Mouse (Mus musculus) CD8-positive naive resting alpha-beta T cell, adult 2 months (primary cell): ENCODE measurements around the gene Trp63.

ENCODE experiments used
- DNase-seq, 2 experiments: peaks; one replicate each; pipeline ENCODE4 v3.0.0; 2022; ENCODE audit warnings: low read depth in 2 of 2, low spot score in 2 of 2

Gene Trp63

DNA sequence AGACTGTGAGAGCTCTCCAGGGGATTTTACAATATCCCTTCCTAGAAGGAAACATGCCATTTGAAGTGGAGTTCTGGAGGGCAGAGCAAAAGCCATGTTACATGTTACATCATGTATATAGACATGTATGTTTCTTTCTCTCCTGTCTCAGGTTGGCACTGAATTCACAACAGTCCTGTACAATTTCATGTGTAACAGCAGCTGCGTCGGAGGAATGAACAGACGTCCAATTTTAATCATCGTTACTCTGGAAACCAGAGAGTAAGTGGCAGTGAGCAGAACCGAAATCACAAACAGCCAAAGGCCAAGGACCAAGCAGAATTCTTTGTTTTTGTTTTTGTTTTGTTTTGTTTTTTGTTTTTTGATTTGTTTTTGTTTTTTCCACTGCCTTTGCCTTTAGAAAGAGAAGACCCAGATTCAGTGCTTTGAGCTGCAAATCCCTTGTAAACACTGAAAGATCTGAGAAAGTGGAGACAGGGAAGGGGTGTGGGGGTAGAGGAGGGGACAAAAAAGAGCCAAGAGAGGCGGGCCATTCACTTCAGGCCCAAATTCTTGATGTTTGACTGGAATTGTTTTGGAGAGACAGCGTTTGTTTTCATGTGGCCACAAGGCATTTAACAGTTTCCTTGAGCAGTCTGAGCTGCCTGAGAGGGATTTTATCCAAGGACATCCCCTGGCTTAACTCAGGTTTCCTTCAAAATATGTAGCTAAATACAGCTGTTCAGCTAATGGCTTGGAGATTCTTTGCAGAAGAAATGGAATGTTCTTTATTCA lies 181.7 kb downstream of the Trp63 start:
- DNase-seq = no peak

DNA sequence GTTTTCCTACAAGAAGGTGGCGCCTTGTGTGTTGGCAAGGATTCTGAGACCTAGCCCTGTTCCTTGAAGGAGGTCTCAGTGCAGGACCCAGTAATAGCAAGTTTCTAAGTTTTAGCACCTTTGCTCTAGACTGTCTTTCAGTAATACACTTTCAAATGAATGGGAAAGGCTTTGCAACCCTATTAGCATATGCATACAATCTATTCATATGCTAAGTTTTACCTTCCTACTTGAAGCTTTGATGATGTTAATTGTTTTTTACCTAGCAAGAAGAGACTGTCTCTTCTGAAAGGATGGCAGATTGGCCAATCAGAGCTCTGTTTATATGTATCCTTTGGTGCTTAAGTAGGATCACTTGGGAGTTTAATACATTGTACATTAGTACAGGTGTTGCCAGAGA lies 187.9 kb downstream of the Trp63 start:
- no peak for DNase-seq

DNA sequence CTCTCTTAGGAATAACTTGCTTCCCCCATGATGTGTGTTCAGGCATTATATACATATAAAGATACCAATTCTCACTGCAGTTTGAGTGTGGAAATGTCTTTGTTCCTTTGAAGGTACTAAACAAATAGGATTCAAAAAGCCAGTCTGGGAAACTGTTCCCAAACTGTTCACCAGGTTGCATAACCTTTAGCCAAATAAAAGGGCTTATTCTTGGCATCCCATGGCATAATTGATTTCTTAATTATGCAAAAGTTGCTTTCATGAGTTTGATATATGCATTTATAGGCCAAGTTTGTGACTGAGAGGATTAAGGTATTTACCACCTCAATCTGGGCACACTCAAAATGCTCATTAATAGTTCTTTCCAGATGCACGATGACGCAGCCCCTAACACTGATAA lies 192.1 kb downstream of the Trp63 start:
- no peak for DNase-seq

DNA sequence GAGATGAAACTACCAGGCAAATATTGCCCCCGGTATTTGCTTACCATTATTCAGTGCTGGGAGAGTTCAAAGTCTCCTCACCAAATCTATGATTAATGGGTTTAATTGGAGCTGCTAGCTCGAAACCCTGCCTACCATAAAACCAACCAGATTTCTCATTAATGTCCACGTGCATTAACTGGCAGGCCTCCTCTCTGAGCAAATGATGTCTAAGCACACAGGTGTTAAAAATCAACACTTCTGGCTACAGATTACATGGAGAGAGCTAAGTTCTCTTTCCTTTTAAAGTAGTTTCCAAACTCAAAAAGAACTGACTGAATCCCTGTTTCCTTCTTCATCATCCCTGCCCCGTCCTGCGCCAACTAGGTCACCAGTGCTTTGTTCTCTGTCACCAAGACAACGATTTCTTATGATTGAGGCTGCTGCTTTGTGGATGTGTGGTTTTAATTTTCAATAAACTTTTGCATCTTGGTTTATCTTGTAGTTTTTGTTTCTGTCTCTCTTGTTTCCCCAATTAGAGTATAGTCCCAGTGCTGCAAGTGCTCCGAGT lies 193.9 kb downstream of the Trp63 start:
- DNase-seq = no peak

DNA sequence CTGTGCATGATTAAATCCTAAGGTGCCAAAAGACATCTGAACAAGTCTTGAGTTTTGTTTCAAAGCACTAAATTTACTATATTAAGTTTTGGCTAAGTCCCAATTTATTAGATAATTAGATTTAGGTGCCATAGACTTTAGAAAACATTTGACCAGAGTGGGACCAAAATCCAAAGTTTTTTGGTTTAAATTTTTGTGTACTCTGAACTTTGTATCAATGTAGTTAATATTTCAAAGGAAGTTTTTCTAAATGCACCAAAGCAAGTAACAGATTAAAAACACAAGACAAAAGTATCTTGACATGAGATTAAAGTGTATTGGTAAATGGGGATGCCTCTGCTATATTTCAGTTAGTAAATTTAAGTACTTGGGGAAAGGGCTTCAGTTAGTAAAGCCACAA lies 194.6 kb downstream of the Trp63 start:
- DNase-seq = no peak

DNA sequence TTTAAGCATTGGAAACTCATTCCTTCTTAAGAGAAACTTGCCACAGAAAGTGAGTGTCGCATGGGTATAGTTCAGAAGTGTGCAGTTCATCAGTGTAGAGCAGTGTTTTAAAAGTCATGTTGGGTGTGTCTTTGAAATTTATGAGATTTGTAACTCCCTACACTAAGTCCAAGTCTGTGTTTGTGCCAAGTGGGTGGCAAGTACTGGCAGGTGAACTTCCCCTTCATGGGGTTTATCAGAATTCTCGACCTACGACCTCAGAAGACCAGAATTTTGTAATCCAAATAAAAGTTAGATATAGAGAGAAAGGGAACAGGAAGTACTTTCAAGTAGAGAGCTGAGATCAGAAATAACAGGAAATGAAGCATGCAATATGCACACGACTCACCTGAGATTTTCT lies 215.5 kb downstream of the Trp63 start:
- no peak for DNase-seq

DNA sequence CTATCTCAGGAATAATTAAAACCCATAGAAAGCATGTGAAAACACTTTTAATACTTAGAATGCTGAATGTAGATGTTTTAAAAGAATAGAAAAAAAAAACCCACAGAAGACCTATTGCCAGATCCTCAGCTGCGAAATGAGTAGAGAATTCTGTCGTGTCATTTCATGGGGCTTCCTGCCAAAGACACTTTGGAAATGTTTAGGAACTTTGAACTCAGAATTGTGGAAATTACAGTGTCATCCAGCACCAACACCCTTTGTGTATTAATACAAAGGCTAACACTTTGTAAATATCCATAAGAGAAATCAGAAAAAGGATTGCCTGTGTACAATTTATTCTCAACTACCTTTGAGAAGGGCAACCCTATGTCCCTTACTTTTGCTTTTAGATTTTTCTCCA lies 216.1 kb downstream of the Trp63 start:
- no peak for DNase-seq

DNA sequence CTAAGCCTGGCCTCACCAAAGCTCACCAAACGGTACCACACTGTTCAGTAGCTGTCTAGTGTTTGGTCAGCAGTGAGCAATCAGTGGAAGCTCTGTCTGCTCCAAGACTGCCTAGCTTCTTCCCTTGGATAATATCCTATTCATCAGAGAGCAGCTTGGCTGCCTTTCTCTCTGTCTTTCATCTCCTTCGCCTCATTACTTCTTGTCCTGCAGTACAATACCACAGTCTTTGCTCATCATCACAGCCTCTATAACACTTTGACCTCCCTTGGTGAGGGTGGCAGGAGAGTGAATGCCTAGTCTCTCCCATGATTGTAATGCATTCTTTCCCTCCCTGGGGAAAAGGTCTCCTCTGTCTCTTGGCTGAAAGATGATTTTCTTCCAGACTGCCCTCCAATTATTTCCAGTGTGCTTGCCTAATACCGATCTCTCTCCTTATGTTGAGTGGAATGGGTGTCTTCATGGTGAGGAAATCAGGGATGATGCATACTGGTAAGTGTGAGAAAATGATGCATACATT lies 216.9 kb downstream of the Trp63 start:
- no peak for DNase-seq

DNA sequence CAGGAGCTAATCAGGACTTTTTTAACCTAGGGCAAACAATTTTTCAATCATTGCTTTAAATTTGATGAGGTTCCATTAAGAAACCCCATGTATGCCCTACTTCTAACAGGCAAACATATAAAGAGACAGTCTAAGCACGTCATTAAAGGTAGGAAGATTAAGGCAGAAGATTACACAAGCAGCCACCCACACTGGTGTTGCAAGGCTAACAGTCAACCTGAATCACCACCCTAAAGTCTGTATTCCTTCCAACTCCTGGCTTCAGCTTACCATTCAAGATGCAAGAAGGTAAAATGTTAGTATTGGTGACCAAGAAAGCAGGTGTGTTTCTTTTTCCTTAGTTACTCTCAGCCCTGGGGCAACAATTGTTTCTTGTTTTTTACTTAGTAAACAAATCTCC lies 228.6 kb downstream of the Trp63 start:
- no peak for DNase-seq

DNA sequence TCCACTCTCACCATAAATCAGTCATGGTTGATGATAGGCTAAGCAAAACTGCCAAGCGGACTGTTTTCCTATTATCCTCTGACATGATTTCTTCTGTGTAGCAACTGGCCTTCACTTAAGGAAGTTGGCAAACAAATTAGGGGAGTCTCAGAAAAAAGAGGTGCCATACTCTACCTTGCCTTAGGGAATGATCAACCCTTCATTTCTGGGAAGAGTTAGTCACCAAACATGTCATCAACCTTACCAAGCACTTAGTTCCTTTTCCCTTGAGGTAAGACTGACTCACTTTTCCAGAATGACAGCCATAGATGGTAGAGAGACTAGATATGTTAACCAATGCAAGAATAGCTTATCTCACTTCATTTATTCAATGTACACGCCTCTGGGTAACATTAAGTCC lies 250.6 kb downstream of the Trp63 start:
- no peak for DNase-seq
